Mouse (Mus musculus): ENCODE results near the gene Tnfsf13. TPM values are rescaled to one million over a fixed set of nuclear protein-coding genes. Genes with fewer than 3 reads are reported as not detected.

The Tnfsf13 gene
- polyA plus RNA-seq, 1 experiment = 14.4 TPM

GRCm38 (mm10) chr11:69657462-69657881, 28.1 kb downstream of the Tnfsf13 start:
- DNase-seq (ENCODE audit: low read depth, low spot score) = no peak
- 84% methylated on average over 15 of the region's 15 CpGs for WGBS

- 73% methylated on average over 10 of the region's 10 CpGs for WGBS
- no peak for DNase-seq (ENCODE audit: low read depth, low spot score)
Observed at GRCm38 (mm10) chr11:69656617-69657461, 28.7 kb downstream of the Tnfsf13 start.

GRCm38 (mm10) chr11:69656065-69656455, 29.5 kb downstream of the Tnfsf13 start:
- WGBS = 65% methylated on average over 5 of the region's 5 CpGs
- no peak for DNase-seq (ENCODE audit: low read depth, low spot score)

- no peak for DNase-seq (ENCODE audit: low read depth, low spot score)
- whole genome bisulfite sequencing = 48% methylated on average over 34 of the region's 34 CpGs
Observed at GRCm38 (mm10) chr11:69655264-69656064, 30.1 kb downstream of the Tnfsf13 start, which contains the start of gene Sox15. TSS of gene Sox15 (plus strand) at chr11:69655314.

GRCm38 (mm10) chr11:69654760-69655159, 30.8 kb downstream of the Tnfsf13 start:
- no peak for DNase-seq (ENCODE audit: low read depth, low spot score)
- 40% methylated on average over 9 of the region's 9 CpGs for WGBS

- 74% methylated on average over 5 of the region's 5 CpGs for WGBS
- no peak for DNase-seq (ENCODE audit: low read depth, low spot score)
Observed at GRCm38 (mm10) chr11:69653399-69653798, 32.2 kb downstream of the Tnfsf13 start.

GRCm38 (mm10) chr11:69645860-69646259, 39.7 kb downstream of the Tnfsf13 start:
- DNase-seq (ENCODE audit: low read depth, low spot score) = no peak
- WGBS = 82% methylated on average over 5 of the region's 5 CpGs

GRCm38 (mm10) chr11:69635471-69635870, 50.1 kb downstream of the Tnfsf13 start:
- 61% methylated on average over 3 of the region's 3 CpGs for WGBS
- DNase-seq (ENCODE audit: low read depth, low spot score) = no peak

- DNase-seq (ENCODE audit: low read depth, low spot score) = no peak
- under 1% methylated on average over 48 of the region's 50 CpGs for WGBS
Observed at GRCm38 (mm10) chr11:69633128-69633866, 52.3 kb downstream of the Tnfsf13 start.

Other genes starting within 250 kb of the Tnfsf13 start
- 0.12 and 0.29 TPM in 2 replicates for gene Dnah2, start 136.7 kb downstream of the Tnfsf13 start, polyA plus RNA-seq (2012; rRNA removed)
- gene Efnb3, start 125.6 kb downstream of the Tnfsf13 start, polyA plus RNA-seq (2012; rRNA removed) = 1.1 and 2.1 TPM in 2 replicates
- 24.8 and 28.7 TPM in 2 replicates for gene Wrap53, start 105.5 kb downstream of the Tnfsf13 start, polyA plus RNA-seq (2012; rRNA removed)
- 80.8 and 93.2 TPM in 2 replicates for gene Trp53, start 105.4 kb downstream of the Tnfsf13 start, polyA plus RNA-seq (2012; rRNA removed)
- gene Atp1b2, start 79.8 kb downstream of the Tnfsf13 start, polyA plus RNA-seq (2012; rRNA removed) = 4.1 and 5.6 TPM in 2 replicates
- gene Shbg, start 67.9 kb downstream of the Tnfsf13 start, polyA plus RNA-seq (2012; rRNA removed) = not detected in 2 replicates
- 1.9 and 2.7 TPM in 2 replicates for gene Sat2, start 63.8 kb downstream of the Tnfsf13 start, polyA plus RNA-seq (2012; rRNA removed)
- gene Fxr2, start 52.8 kb downstream of the Tnfsf13 start, polyA plus RNA-seq (2012; rRNA removed) = 29.6 and 35.8 TPM in 2 replicates
- gene Sox15, start 30.5 kb downstream of the Tnfsf13 start, polyA plus RNA-seq (2012; rRNA removed) = 0.18 TPM in 1 of 2 replicates, not detected in the other
- 147 and 171 TPM in 2 replicates for gene Mpdu1, start 23.1 kb downstream of the Tnfsf13 start, polyA plus RNA-seq (2012; rRNA removed)
- 20.2 and 20.6 TPM in 2 replicates for gene Cd68, start 19.6 kb downstream of the Tnfsf13 start, polyA plus RNA-seq (2012; rRNA removed)
- gene Eif4a1, start 13.4 kb downstream of the Tnfsf13 start, polyA plus RNA-seq (2012; rRNA removed) = 354 and 356 TPM in 2 replicates
- 43.4 and 55.1 TPM in 2 replicates for gene Senp3, start 3.7 kb downstream of the Tnfsf13 start, polyA plus RNA-seq (2012; rRNA removed)
- 13.1 and 13.8 TPM in 2 replicates for gene Tnfsf12, start 10.1 kb upstream of the Tnfsf13 start, polyA plus RNA-seq (2012; rRNA removed)
- 2.3 and 2.8 TPM in 2 replicates for gene Tnfsfm13, start 10.3 kb upstream of the Tnfsf13 start, polyA plus RNA-seq (2012; rRNA removed)
- gene Polr2a, start 72.9 kb upstream of the Tnfsf13 start, polyA plus RNA-seq (2012; rRNA removed) = 17.5 and 33.3 TPM in 2 replicates
- gene Slc35g3, start 76.2 kb upstream of the Tnfsf13 start, polyA plus RNA-seq (2012; rRNA removed) = 0.07 TPM in 1 of 2 replicates, not detected in the other
- gene Zbtb4, start 80.1 kb upstream of the Tnfsf13 start, polyA plus RNA-seq (2012; rRNA removed) = 7.5 and 10.7 TPM in 2 replicates
- gene Chrnb1, start 110.2 kb upstream of the Tnfsf13 start, polyA plus RNA-seq (2012; rRNA removed) = 7.3 and 10.3 TPM in 2 replicates
- gene Fgf11, start 116.1 kb upstream of the Tnfsf13 start, polyA plus RNA-seq (2012; rRNA removed) = 2.8 and 4.4 TPM in 2 replicates
- gene Tmem102, start 119.8 kb upstream of the Tnfsf13 start, polyA plus RNA-seq (2012; rRNA removed) = 38.7 and 39.1 TPM in 2 replicates
- not detected in 2 replicates for gene Gm39566, start 129.5 kb upstream of the Tnfsf13 start, polyA plus RNA-seq (2012; rRNA removed)
- not detected in 2 replicates for gene Spem2, start 132.7 kb upstream of the Tnfsf13 start, polyA plus RNA-seq (2012; rRNA removed)
- gene Spem1, start 136.4 kb upstream of the Tnfsf13 start, polyA plus RNA-seq (2012; rRNA removed) = 0.12 TPM in 1 of 2 replicates, not detected in the other
- gene Nlgn2, start 152.0 kb upstream of the Tnfsf13 start, polyA plus RNA-seq (2012; rRNA removed) = 5.1 and 7.0 TPM in 2 replicates
- gene Tmem256, start 152.7 kb upstream of the Tnfsf13 start, polyA plus RNA-seq (2012; rRNA removed) = 194 and 208 TPM in 2 replicates
- gene Plscr3, start 160.6 kb upstream of the Tnfsf13 start, polyA plus RNA-seq (2012; rRNA removed) = 31.6 and 36.1 TPM in 2 replicates
- 28.8 and 34.4 TPM in 2 replicates for gene Tnk1, start 172.9 kb upstream of the Tnfsf13 start, polyA plus RNA-seq (2012; rRNA removed)
- gene Tmem95, start 192.2 kb upstream of the Tnfsf13 start, polyA plus RNA-seq (2012; rRNA removed) = not detected in 2 replicates
- 1.8 and 3.0 TPM in 2 replicates for gene Kctd11, start 195.6 kb upstream of the Tnfsf13 start, polyA plus RNA-seq (2012; rRNA removed)
- gene Acap1, start 209.8 kb upstream of the Tnfsf13 start, polyA plus RNA-seq (2012; rRNA removed) = 16.1 and 16.4 TPM in 2 replicates
- gene 2810408A11Rik, start 215.2 kb upstream of the Tnfsf13 start, polyA plus RNA-seq (2012; rRNA removed) = 3.0 and 3.8 TPM in 2 replicates
- 24.4 and 36.7 TPM in 2 replicates for gene Neurl4, start 215.3 kb upstream of the Tnfsf13 start, polyA plus RNA-seq (2012; rRNA removed)
- gene Gps2, start 228.1 kb upstream of the Tnfsf13 start, polyA plus RNA-seq (2012; rRNA removed) = 69.2 and 79.9 TPM in 2 replicates
- 619 and 694 TPM in 2 replicates for gene Eif5a, start 236.2 kb upstream of the Tnfsf13 start, polyA plus RNA-seq (2012; rRNA removed)

All from large intestine, adult 2 months (tissue).